Mouse (Mus musculus): Measurements from ENCODE around the gene Rere. TPM values are rescaled to one million over a fixed set of nuclear protein-coding genes. Genes with fewer than 3 reads are reported as not detected.
A peak's percentile ranks its signal among the peaks of the same experiment; 100 is the strongest.
"Not testable (repeated sequence)": the region's sequence is repeated elsewhere in the genome, so short reads cannot be mapped to it uniquely, and the experiment has no call there.

Gene Rere
- total RNA-seq, 2 experiments from 2014 or later: 108 to 117 TPM

DNA sequence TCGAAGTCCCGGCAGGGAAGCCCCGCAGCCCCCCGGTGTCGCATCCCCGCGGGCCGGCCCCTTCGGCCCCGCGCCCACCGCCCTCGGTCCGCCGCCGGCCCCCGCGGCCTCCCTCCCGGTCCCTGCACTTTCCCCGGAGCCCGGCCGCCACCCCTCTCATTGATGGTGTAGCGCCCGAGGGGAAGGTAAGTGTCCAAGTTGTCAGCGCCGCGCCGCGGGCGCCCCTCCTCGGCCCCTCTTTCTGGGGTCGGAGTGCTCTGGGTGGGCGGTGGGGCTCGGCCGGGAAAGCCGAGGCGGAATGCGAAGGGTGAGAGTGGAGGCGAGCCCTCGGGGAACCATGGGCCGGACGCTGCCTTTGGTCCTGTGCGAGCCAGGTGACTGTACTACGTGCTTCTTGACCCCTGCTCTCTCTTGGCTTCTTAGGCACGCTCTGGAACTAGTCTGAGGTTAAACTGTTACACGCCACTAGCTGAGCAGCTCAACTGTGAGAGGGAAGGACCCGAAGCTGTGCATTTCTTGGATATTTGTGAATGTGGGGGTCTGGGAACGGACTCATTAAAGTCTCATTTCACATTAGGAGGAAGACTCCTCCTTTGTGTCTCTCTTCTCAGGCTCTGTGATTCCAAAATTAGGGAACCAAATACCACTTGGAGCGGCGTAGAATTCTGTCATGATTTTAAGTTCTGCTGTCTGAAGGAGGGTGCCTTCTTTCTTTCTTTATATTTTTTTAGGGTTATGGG lies 615 bp downstream of the Rere start:
- DNase-seq (ENCODE audit: low spot score in 2 of 2): peak; percentile 51 to 59

DNA sequence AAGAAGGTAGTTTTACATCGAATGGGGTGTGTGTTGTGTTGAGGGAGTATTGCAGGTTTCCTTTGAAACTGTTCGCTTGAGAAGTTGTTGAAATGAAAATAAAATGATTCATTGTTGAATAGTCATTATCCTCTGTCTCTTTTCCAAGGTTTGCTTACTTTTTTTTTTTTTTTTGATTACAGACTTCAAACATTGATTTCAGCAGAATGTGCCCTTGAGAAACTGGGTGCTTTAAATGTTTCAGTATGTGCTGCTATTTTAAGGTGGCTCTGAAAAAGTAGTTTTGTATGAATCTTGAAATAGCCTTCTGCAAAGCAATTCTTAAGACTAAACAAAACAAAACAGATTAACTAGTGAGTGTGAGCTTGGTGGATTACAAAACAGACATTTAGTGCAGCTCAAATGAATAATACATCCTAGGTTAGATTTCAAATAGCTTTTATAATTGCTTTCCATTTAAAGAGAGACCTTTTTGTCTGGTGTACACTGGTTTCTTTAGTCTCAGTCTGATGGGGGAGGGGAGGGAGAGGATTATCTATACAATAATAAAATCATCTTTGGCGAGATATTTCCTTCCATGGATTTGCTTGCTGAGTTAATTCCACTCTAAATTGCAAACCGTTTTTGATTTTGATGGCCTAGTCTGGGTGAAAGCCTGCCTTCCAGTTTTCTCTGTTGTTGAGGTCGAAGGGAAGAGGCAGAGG lies 1.3 kb downstream of the Rere start:
- no peak for DNase-seq (ENCODE audit: low spot score in 2 of 2)

GRCm38 (mm10) chr4:150283335-150283638 lies 1.8 kb downstream of the Rere start:
- DNase-seq (ENCODE audit: low spot score in 2 of 2): no peak

- no peak for DNase-seq (ENCODE audit: low spot score in 2 of 2)
These were observed 2.5 kb downstream of the Rere start for GRCm38 (mm10) chr4:150283993-150284392.

- DNase-seq (ENCODE audit: low spot score in 2 of 2): no peak
These were observed 5.5 kb downstream of the Rere start for GRCm38 (mm10) chr4:150286980-150287379.

GRCm38 (mm10) chr4:150287463-150287862 lies 6.0 kb downstream of the Rere start:
- DNase-seq (ENCODE audit: low spot score in 2 of 2): not testable (repeated sequence)

DNA sequence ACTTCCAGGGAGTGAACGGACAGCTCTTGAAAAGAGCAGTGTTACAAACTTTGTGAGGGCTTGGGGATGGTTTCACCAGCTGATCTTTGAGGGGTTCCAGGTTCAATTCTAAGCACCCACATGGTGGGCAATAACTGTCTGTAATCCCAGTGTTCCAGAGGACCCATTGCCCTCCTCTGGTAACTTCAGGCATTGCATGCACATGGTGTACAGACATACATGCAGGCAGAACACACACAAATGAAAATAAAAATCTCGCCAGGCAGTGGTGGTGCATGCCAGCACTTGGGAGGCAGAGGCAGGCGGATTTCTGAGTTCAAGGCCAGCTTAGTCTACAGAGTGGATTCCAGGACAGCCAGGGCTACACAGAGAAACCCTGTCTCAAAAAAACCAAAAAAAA lies 10.5 kb downstream of the Rere start:
- no peak for DNase-seq (ENCODE audit: low spot score in 2 of 2)

- no peak for DNase-seq (ENCODE audit: low spot score in 2 of 2)
These were observed 13.4 kb downstream of the Rere start for GRCm38 (mm10) chr4:150294870-150295269.

- DNase-seq (ENCODE audit: low spot score in 2 of 2): no peak
These were observed 14.5 kb downstream of the Rere start for GRCm38 (mm10) chr4:150295966-150296365.

DNA sequence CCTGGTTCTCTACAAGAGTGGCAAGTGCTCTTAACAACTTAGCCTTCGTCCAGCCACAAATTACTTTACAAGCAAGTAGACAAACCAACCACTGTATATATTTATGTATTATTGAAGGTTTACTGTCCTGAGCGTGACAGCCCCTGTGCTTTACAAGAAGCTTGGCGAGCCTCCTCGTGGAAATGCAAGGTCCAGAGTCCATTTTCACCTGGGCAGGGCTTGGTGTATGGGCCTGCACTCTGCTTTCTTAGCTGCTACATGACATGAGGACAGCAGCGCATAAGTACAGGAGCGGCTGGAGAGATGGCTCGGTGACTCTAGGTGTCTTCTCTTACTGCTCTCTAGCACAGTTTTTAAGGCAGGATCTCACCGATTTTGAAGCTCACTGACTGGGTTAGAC lies 21.3 kb downstream of the Rere start:
- DNase-seq (ENCODE audit: low spot score in 2 of 2): no peak

DNA sequence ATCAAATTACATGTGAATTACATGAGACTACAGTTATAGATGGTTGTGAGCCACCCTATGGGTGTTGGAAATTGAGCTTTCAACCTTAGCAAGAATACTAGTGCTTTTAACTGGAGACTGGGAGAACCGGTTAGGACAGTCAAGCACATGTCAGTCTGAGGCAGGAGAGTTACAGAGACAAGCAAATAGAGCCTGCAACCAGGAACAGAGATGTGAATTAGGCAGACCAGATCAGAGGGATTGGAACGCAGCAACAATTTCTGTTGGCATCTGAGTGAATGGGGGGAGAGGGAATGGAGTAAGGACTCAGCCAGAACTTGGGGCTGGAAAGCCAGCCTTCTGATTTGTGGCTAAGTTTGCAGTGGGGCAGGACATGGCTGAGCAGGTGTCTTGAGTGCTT lies 25.3 kb downstream of the Rere start:
- no peak for DNase-seq (ENCODE audit: low spot score in 2 of 2)

GRCm38 (mm10) chr4:150307226-150307625 lies 25.8 kb downstream of the Rere start:
- DNase-seq (ENCODE audit: low spot score in 2 of 2): no peak

DNA sequence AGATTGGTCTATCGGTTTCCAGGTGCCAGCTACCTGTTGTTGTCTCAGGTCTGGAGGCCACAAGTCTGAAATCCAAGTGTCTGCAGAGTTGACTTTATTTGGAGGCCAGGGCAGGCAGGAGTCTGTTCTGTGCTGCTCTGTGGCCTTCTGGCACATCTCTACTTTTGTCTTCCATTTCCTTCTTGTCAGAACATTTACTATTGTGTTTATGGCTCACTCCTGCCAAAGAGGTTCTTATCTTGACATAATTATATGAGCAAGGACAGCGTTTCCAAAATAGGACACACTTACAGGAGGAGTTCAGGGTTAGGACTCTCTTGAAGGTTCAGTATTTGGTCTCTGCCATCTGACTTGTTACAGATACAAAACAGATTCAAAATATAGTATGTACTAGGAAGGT lies 30.0 kb downstream of the Rere start:
- no peak for DNase-seq (ENCODE audit: low spot score in 2 of 2)

GRCm38 (mm10) chr4:150312646-150313045 lies 31.2 kb downstream of the Rere start:
- no peak for DNase-seq (ENCODE audit: low spot score in 2 of 2)

DNA sequence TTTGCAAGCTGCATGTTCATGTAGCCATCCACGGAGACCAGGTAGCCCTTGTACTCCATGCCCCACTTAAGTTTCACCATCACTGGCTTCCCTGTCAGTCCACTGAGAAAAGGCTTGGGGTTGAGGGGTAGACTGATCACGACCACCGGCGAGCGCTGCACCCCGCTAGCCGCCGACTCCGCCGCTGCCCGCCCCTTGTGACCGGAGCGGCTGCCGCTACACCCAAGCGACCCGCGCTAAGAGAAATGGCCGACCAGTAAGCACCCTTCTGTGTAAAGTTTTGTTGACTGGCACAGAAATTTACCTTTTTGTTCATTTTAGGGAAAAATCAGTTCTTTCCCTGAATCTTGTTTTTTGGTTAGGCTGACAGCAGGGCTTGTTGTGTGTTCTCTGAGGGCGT lies 33.9 kb downstream of the Rere start:
- no peak for DNase-seq (ENCODE audit: low spot score in 2 of 2)

DNA sequence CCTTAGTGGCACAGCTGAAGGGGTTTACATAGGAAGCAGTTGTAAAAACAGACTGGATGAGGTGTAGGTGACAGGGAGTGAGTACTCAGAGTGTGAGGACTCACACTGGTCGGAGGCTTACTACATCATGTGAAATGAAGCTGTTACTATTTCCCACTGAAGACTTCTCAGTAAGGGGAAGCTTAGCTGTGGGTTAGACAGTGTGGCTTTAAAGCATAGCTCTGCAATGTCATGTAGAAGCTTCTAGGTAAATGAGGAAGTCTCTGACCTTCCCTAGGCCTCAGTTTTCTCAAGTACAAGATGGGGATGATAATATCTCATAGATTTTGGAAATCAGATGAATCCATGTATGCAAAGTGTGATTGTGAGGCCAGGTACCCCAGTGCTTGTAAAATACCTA lies 35.1 kb downstream of the Rere start:
- DNase-seq (ENCODE audit: low spot score in 2 of 2): no peak

GRCm38 (mm10) chr4:150325046-150325801 lies 43.8 kb downstream of the Rere start:
- DNase-seq (ENCODE audit: low spot score in 2 of 2): no peak

DNA sequence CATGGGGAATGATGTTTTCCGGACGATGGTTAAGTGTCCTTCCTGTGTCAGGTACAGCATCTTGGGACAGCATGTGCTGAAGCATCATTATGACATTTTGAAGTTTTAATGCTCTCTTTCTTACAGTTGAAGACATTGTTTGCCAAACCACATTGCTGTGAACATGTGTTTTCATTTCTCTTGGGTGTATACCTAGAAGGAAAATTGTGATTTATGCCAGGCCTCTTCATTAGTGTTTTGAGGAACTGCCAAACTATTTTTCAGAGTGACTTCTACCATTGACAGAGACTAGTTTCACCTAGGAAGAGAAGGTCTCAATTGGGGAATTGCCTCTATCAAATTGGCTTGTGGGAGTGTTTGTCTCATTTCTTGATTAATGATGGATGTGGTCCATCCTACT lies 44.6 kb downstream of the Rere start:
- no peak for DNase-seq (ENCODE audit: low spot score in 2 of 2)

- no peak for DNase-seq (ENCODE audit: low spot score in 2 of 2)
These were observed 46.0 kb downstream of the Rere start for GRCm38 (mm10) chr4:150327476-150327875.

- DNase-seq (ENCODE audit: low spot score in 2 of 2): no peak
These were observed 52.7 kb downstream of the Rere start for GRCm38 (mm10) chr4:150333927-150334682.

DNA sequence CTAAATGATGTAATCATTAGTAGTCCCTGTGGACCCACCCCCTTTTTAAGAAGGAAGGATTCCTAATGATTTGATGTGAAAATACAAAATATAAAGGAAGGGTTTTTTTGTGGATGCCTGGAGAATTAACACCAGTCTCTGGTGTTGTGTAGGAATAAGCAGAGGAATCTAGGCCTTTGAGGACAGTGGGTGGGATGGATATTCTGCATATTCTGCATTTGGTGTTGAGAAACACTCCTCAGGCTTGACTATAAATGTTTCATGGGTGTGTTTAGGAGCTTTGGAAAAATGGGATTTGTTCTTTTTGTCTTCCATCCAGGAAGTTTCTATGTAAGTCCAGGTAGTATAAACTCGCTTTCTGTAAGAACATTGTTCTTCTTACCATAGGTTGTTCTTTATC lies 55.8 kb downstream of the Rere start:
- no peak for DNase-seq (ENCODE audit: low spot score in 2 of 2)
